Mouse (Mus musculus) mature B cell (primary cell): Measurements from ENCODE around the gene Adgrg6.

ENCODE experiments used
- in situ Hi-C: fragments of 300-500 bp; cut with MboI; formaldehyde crosslinking; loops from 2 replicates; pipeline ENCODE4 v1.14.3; 2019

Gene Adgrg6

GRCm38 (mm10) chr10:14491838-14492237 lies 53.6 kb downstream of the Adgrg6 start:
- in situ Hi-C loops = no loop called here

- in situ Hi-C loops = no loop called here
Observed at GRCm38 (mm10) chr10:14483257-14483656, 62.2 kb downstream of the Adgrg6 start.

- in situ Hi-C loops = no loop called here
Observed at GRCm38 (mm10) chr10:14482483-14482882, 63.0 kb downstream of the Adgrg6 start.

GRCm38 (mm10) chr10:14480928-14481327 lies 64.5 kb downstream of the Adgrg6 start:
- in situ Hi-C loops = no loop called here

- in situ Hi-C loops = no loop called here
Observed at GRCm38 (mm10) chr10:14476393-14476792, 69.1 kb downstream of the Adgrg6 start.

GRCm38 (mm10) chr10:14475641-14476040 lies 69.8 kb downstream of the Adgrg6 start:
- in situ Hi-C loops = no loop called here

- in situ Hi-C loops = no loop called here
Observed at GRCm38 (mm10) chr10:14474541-14475305, 70.7 kb downstream of the Adgrg6 start.

GRCm38 (mm10) chr10:14471039-14471550 lies 74.4 kb downstream of the Adgrg6 start:
- in situ Hi-C loops = no loop called here

GRCm38 (mm10) chr10:14468623-14469022 lies 76.8 kb downstream of the Adgrg6 start:
- in situ Hi-C loops = no loop called here

GRCm38 (mm10) chr10:14463796-14464511 lies 81.5 kb downstream of the Adgrg6 start:
- in situ Hi-C loops = no loop called here

- in situ Hi-C loops = no loop called here
Observed at GRCm38 (mm10) chr10:14460933-14461514, 84.4 kb downstream of the Adgrg6 start.

- in situ Hi-C loops = no loop called here
Observed at GRCm38 (mm10) chr10:14460252-14460932, 85.1 kb downstream of the Adgrg6 start.

GRCm38 (mm10) chr10:14459819-14460218 lies 85.6 kb downstream of the Adgrg6 start:
- in situ Hi-C loops = no loop called here

- in situ Hi-C loops = no loop called here
Observed at GRCm38 (mm10) chr10:14459330-14459729, 86.1 kb downstream of the Adgrg6 start.

GRCm38 (mm10) chr10:14454481-14454880 lies 91.0 kb downstream of the Adgrg6 start:
- in situ Hi-C loops = no loop called here

GRCm38 (mm10) chr10:14451811-14452210 lies 93.6 kb downstream of the Adgrg6 start:
- in situ Hi-C loops = no loop called here

GRCm38 (mm10) chr10:14450073-14450472 lies 95.4 kb downstream of the Adgrg6 start:
- in situ Hi-C loops = no loop called here

GRCm38 (mm10) chr10:14445590-14446291 lies 99.7 kb downstream of the Adgrg6 start:
- in situ Hi-C loops = no loop called here

- in situ Hi-C loops = no loop called here
Observed at GRCm38 (mm10) chr10:14440860-14441579, 104.4 kb downstream of the Adgrg6 start.

- in situ Hi-C loops = no loop called here
Observed at GRCm38 (mm10) chr10:14404070-14404469, 141.4 kb downstream of the Adgrg6 start.

GRCm38 (mm10) chr10:14401744-14402143 lies 143.7 kb downstream of the Adgrg6 start:
- in situ Hi-C loops = no loop called here
